Mouse (Mus musculus) right cerebral cortex, postnatal 36 days (tissue): ENCODE measurements around the gene Gcc2.
"Not testable (repeated sequence)": the region's sequence is repeated elsewhere in the genome, so short reads cannot be mapped to it uniquely, and the experiment has no call there.

Experiments
- DNase-seq, 2 experiments: peaks; one replicate each; pipeline ENCODE4 v3.0.0; 2022; ENCODE audit warnings: low spot score in 2 of 2, mixed read lengths in 1 of 2

The Gcc2 gene

GRCm38 (mm10) chr10:58255213-58255892 lies at the start of gene Gcc2:
Gcc2 (plus strand) TSS chr10:58255497.
- DNase-seq = peak; percentile 91 to 92

GRCm38 (mm10) chr10:58205986-58206385 lies 49.3 kb upstream of the Gcc2 start:
- no peak for DNase-seq

DNA sequence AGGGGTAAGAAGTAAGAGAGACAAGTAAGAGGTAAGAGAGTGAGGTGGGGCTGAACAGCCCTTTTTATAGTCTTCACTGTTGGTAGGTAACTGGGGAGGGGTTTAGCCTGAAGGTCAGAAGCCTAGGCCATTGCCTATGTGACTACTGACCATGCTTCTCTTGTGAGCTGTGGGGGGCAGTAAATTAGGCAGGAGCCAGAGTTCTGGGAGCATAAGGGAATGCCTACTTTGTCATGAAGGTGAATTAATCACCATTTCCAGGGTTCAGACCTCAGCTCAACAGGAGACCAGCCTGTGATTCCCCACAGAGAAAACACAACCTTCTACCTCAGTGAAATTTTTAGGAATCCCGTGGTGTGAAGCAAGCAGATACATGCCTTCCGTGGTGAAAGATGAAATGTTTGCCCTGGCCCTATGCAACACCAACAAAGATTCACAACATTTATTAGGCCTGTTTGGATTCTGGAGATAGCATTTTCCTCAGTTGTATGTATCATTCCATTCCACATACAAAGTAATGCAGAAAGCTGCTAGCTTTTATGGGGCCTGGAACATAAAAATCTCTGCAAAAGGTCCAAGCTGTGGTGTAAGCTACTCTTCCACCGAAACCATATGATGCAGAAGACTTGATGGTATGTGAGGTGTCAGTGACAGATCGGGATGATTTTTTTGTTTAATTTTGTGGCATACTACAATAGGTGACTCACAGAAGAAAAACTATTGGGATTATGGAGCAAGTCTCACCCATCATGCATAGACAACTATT lies 48.5 kb upstream of the Gcc2 start:
- DNase-seq = no peak

DNA sequence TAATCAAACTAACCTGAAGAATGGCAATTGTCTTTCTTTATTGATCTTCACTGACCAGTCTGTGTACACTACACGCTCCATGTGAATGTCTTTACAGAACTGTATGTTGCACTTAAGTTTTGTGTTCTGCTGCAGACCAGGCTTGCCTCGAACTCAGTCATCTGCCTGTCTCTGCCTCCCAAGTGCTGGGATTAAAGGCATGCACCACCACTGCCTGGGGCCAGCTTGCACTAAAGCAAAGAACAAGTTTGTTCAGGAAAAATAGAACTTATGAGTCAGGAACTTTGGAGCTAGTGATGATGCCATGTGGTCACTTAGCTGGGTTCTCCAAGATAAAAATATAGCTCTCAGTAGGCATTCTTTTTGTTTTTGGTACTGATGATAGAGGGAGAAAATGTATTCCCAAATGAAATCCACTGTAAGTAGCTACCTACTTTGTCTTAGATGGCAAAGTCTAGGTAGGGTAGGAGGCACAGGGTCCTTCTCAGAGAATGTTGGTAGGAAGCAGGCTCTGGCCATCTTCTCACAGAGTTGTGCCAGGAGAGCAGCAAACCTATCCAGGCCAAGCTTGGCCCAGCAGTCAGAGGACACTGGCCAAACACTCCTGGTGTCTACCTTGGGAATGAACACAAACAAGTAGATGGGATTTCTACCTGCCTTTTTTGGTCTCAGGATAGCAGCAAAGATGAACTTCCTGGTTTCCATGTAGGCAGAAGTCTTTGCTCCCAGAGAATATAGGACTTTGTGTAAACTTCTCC lies 45.4 kb upstream of the Gcc2 start:
- DNase-seq = no peak

- no peak for DNase-seq
Measured at GRCm38 (mm10) chr10:58210514-58210913, 44.8 kb upstream of the Gcc2 start.

DNA sequence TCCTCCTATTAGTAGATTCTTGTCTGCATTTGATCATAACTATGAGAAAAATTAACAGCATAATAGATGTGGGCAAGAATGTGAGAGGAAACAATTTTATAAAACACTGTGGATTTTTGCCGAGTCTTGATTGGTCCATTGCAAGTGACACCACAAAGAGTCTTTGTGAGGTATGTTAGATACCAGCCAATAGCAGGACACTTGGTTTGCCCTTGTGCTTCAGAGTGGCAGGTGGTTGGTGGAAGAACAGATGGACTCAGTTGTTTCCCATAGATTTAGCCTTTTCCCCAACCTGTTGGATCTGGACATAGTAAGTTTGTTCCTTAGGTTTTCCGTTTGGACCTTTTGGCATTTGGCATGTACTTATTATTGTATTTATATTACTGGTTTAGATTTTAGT lies 44.1 kb upstream of the Gcc2 start:
- DNase-seq = no peak

DNA sequence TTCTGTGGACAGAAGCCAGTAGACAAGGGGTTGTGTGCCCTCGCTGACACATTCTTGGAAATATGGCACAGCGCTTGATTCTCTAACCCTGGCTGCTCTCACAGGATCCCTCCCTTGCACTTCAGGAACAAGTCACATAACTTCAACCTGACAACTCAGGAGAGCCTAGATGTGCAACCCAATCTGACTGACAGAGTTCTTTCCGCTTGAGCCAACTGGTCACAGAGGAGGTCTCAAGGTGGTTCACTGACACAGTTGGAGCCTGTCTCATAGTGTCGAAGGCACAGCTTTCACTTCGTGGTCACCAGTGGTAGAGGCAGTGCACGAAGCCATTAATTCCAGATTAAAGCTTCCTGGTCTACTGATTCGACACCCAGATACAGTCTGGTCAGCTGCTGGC lies 43.1 kb upstream of the Gcc2 start:
- no peak for DNase-seq

- no peak for DNase-seq
Measured at GRCm38 (mm10) chr10:58214497-58214896, 40.8 kb upstream of the Gcc2 start.

DNA sequence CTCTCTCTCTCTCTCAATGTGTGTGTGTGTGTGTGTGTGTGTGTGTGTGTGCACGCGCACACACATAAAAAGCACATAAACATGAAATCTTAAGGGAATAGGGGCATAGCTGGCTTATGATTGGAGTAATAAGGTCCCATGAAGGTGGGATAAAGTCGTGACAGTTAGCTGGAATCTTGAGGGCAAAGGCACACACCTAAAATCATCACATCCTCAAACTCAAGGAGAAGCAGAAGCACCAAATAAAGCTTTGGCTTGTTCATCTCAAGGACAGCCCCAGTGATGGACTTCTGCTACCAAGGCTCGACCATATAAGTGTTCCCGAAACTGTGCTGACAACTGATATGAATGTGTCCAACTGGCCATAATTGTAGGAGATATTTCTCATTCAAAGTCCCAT lies 40.4 kb upstream of the Gcc2 start:
- no peak for DNase-seq

DNA sequence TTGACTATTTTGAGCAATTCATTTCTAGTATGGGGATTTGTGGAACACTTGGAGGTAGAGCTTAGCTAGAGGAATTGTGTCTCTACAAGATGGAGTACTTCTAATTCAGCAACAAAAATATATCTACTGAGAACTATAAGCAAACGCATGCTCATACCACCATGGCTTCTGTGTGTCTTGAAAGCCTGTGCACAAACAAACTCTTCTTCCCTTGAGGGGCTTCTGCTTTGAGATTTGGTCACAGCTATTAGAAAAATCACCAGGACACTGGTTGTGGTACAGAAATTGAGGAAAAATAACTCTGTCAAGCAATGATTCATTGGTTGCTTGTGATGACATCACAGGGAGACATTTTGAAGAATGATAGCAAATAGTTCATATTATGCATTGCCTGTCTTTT lies 39.9 kb upstream of the Gcc2 start:
- no peak for DNase-seq

GRCm38 (mm10) chr10:58217366-58217765 lies 37.9 kb upstream of the Gcc2 start:
- DNase-seq = no peak

DNA sequence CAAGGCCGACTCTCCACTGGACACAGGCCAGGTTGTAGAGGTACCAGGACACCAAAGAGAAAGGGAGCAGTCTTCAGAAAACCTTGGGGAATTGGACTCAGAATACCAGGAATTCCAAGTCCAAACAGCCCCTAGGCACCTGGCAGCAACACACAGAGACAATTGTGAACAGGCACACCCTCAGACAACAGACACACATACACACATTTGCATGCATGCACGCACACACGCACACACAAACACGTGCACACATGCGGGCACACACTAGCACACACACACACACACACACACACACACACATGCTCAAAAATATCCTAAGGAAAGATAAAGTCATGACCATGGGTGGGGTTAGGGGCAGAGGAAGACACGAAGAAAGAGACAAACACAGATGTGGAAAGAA lies 34.6 kb upstream of the Gcc2 start:
- no peak for DNase-seq

DNA sequence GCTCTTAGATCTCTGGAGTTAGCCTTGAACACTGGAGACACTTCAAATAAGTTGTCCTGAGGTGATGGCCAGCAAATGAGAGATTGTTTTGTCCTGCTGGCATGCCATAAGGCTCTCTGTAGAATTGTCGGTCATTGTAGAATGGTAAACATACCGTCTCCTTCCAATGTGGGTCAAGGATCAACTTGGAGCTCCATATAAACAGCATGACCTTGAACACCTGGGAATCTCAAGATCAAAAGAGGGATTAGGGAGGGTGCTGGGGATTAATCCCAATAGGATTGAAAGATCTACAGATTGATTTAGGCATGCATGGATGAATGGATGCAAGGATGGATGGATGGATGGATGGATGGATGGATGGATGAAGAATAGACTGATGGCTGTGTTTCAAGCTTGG lies 33.7 kb upstream of the Gcc2 start:
- not testable (repeated sequence) for DNase-seq

GRCm38 (mm10) chr10:58223161-58223560 lies 32.1 kb upstream of the Gcc2 start:
- DNase-seq = not testable (repeated sequence)

DNA sequence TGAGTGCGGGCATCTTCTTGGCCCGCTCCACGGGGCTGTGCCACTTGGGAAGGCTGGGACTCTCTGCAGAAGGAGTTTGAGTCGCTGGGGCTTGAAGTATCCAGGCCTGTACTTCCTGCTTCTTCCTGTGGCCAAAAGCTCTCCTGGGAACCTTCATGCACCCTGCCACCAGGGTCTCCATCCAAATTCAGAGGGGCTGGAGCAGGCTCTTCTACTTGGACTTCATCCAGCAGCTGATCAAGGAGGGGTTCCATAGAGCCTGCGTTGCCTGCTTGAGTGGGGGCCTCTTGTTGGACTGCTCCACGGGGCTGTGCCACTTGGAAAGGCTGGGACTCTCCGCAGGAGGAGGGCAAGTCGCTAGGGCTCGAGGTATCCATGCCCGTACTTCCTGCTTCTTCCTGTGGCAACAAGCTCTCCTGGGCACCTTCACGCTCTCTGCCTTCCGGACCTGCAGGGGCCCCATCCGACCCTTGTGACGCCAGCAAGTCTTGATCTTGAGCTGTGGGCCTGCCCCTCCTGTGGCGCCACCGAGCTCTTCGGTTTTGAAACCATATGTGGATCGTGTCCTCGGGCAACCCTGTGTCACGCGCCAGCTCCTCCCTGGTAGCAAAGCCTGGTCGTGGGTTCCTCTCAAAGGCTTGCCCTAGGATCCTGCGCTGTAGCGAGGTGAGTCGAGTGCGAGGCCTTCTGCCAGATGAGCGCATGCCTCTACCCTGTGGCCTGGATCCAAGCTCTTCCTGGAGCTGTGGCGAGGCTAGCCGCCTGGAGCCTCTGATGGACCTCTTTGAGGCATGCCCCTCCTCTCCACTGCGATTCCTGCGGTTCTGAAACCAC lies 31.1 kb upstream of the Gcc2 start:
- DNase-seq = peak; percentile 73 to 74

DNA sequence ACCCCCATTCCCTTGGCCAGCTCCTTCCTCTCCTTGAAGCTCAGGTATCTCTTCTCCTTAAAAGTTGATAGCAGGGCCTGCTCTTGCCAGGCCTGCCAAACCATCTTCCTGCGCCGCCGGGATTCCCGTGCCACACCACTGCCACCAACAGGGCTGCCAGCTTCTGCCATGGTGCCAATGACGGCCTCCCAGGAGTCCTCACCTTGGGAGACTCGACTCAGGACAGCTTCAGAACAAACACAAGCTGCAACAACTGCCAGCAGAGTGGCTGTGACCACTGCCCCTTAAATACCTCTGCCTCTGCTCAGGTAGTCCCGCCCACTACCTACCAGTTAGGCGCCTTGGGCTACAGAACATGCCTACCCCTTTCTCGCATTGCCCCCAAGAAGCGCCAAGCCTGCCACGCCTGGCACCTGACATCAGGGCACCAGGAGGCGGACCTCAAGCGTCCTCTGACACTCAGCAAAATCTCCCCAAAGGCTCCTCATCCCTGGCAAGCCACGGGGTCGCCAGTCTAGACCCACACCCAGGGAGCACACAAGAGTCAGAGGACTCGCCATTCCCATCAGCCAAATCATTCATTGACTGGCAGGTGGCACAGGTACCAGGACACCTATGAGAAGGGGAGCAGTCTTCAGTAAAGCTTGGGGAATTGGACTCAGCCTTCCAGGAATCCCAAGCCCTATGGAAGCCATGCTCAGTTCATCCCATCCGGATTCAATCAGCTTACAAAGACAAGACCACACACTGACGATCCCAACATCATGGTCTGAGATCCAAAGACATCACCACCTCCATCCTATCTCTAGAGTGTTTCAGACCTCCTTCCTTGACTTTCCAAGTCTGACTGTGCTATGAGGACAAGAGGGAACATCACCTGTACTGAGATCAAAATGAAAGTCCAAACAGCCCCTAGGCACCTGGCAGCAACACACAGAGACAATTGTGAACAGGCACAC lies 30.2 kb upstream of the Gcc2 start, which contains the start of gene AW822073:
AW822073 (minus strand) TSS at position 104 of the 959 bp plus-strand sequence.
- peak in 1 of 2 experiments; percentile 44 for DNase-seq

- DNase-seq = not testable (repeated sequence)
Measured at GRCm38 (mm10) chr10:58226357-58226756, 28.9 kb upstream of the Gcc2 start.

DNA sequence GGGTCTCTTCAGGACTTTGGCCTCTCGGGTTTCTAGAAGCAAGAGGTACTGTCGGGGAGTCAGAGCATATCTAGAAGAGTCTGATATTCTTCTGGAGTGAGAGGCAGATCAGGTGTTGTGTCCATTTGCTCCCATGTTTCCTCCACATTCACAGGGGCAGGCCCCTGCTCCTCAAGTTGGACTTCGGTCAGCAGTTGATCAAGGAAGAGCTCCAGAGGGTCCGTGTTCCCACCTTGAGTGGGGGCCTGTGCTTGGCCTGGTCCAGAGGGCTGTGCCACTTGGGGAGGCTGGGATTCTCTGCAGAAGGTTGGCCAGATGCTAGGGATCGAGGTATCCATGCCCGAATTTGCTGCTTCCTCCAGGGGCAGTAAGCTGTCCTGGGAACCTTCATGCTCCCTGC lies 27.5 kb upstream of the Gcc2 start:
- DNase-seq = not testable (repeated sequence)

GRCm38 (mm10) chr10:58230021-58230420 lies 25.3 kb upstream of the Gcc2 start:
- not testable (repeated sequence) for DNase-seq

DNA sequence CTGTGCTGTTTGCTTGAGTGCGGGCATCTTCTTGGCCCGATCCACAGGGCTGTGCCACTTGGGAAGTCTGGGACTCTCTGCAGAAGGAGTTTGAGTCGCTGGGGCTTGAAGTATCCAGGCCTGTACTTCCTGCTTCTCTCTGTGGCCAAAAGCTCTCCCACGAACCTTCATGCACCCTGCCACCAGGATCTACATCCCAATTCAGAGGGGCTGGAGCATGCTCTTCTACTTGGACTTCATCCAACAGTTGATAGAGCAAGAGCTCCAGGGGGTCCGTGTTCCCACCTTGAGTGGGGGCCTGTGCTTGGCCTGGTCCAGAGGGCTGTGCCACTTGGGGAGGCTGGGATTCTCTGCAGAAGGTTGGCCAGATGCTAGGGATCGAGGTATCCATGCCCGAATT lies 24.2 kb upstream of the Gcc2 start:
- not testable (repeated sequence) for DNase-seq
